Mouse (Mus musculus): ENCODE measurements around the gene Fam160a1. TPM values are rescaled to one million over a fixed set of nuclear protein-coding genes. Genes with fewer than 3 reads are reported as not detected.
A peak's percentile ranks its signal among the peaks of the same experiment; 100 is the strongest.

Fam160a1 gene
- 1 to 10 TPM; 6.1 to 9.4 TPM for total RNA-seq (2021)
- long read RNA-seq, experiment 1 = 0 reads
- long read RNA-seq, experiment 2, partial matches to known transcripts = 0 of 2 reads
- long read RNA-seq, experiment 2, other reads (novel, unspliced or antisense) = 2 of 2 reads

GRCm38 (mm10) chr3:85817191-85817590 is at the start of gene Fam160a1:
Gene Fam160a1 (minus strand): TSS chr3:85817291.
- DNase-seq = no peak

DNA sequence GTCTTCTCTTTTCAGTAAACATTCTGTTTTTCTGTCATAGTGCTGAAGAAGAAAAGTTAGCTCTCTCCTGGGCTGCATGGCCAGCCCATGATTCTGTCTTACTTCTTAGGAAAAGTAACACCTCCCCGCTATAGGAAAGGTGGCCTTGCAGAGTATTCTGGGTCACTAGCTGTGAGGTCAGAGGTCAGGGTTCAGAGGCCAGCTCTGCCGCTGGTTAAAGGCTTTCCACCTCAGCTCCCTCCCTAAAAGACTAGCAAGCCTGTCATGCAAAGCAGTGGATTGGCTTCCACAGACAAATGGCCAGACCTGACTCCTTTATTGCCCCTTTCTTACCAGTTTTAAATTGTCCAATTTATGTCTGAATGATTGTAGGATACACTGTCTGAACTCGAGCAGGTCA is 46.9 kb upstream of the Fam160a1 start:
- no peak for DNase-seq

DNA sequence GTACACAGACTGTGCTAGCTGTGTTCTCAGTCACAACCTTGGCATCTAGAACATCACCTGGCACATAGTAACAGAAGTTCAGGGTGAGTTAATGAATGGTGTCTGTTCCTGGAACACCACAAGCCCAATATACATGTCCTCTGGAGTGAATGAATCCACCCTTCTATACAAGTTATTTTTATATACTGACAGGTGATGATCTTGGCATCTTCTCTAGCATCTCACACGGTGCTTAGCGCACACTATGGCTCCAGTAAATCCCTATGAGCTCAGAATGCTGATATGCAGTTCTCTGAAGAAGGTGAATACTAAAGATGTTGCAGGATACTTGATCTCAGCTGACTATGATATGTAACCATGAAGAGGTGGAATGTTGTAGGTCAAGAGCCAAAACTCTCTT is 45.8 kb upstream of the Fam160a1 start:
- DNase-seq = no peak

DNA sequence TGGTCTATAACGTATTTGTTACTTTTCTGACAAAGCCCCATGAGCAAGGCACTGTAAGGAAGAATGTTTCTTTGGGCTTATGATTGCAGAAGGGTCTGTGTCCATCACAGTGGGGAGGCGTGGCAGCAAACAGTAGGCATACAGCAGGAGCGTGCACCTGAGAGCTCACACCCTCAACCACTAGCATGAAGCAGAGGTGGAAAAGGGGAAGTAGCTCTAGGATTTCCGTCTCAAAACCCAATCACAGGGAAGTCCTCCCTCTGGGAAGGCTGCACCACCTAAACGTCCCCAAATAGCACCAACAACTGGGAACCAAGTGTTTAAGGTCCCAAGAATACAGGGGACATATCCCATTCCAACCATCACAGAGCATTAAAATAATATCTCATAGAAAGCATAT is 43.9 kb upstream of the Fam160a1 start:
- DNase-seq = no peak

DNA sequence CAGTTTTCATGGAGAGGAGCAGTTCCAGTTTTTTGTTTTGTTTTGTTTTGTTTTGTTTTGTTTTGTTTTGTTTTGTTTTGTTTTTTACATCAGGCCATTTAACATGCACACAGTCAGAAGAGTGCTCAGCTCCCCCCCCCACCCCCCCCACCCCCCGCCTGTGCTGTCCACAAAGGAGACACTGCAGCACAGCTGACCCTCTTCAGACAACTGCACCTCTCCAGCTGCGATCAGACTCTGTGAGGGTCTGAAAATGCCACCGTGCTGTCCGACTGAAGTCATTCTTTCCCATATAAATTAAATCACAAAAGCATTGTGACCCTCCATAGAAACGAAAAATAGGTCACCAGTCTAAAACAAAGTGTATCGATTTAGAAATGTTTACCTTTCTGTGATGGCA is 42.2 kb upstream of the Fam160a1 start:
- DNase-seq = no peak

GRCm38 (mm10) chr3:85858140-85859135 is 41.3 kb upstream of the Fam160a1 start:
- DNase-seq = no peak

- no peak for DNase-seq
These were observed 40.0 kb upstream of the Fam160a1 start for GRCm38 (mm10) chr3:85857083-85857482.

GRCm38 (mm10) chr3:85855947-85856346 is 38.9 kb upstream of the Fam160a1 start:
- DNase-seq = no peak

DNA sequence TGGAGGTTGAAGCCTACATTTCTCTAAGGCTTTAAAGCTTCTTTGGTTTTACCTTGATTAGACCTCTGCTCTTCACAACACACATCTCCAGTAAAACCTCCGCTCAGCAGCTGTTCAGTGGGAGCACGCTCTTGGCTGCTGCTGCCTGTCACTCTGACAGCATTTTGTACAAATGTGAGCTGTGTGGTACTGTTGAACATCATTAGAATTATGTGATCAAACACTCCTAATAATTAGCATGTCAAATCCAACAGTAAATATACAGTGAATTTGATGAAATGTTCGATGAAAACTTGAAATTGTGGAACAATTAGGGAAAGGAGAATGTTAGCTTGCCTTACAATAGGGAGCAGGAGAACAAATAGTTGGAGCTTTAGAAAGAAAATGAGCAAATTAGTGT is 38.0 kb upstream of the Fam160a1 start:
- DNase-seq = no peak

DNA sequence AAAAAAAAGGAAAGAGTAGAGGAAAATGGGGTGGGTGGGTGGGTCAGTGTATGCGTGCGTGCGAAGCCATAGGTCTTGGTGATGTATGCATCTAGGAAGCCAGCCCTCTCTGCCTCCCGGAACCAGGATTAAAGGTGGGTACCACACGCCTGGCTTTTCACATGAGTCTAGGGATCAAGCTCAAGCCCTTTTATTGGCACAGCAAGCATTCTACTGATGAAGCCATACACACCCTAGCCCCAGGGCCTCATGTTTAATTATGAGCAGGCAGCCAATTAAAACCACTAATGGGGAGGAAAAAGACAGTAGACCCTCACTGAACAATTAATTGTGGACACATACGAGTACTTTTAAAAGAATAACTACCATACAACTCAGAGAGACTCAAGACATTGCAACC is 37.1 kb upstream of the Fam160a1 start:
- DNase-seq = no peak

- no peak for DNase-seq
These were observed 36.6 kb upstream of the Fam160a1 start for GRCm38 (mm10) chr3:85853715-85854114.

DNA sequence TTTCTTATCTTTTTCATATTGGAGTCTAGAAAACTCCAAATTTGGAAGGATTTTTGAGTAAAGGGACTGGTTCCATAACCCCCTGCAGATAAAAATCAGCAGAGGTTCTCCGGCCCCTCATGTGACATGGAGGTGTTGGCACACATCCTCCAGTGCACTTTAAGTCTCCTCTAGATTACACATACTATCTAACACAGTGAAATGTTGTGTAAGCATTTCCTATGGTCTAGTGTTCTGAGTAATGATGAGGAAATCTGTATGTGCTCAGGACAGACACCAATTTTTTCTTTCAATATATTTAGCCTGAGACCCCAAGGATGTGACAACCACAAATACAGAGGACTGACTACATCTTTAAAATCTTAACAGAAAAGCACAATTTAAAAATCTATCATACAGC is 33.0 kb upstream of the Fam160a1 start:
- DNase-seq = no peak

DNA sequence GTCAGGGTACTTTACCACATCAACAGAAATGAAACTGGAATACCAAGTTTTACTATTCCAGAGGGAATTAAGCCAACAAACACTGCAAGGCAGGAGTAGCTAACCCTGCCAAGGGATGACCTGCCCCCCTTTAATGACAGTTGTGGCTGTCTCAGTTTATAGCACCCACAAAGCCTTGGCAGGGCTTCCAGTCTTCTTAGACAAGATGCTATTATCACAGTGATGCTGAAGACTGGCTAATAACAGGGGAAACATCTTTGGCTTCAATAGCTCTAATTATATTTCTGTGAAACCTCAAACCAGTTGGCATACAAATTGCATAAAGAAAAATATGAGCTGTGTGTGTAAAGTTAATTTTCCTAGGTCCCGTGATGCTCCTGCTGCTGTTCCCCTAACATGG is 29.2 kb upstream of the Fam160a1 start:
- DNase-seq = no peak

- DNase-seq = no peak
These were observed 28.2 kb upstream of the Fam160a1 start for GRCm38 (mm10) chr3:85845341-85845740.

- DNase-seq = no peak
These were observed 25.8 kb upstream of the Fam160a1 start for GRCm38 (mm10) chr3:85842881-85843218.

DNA sequence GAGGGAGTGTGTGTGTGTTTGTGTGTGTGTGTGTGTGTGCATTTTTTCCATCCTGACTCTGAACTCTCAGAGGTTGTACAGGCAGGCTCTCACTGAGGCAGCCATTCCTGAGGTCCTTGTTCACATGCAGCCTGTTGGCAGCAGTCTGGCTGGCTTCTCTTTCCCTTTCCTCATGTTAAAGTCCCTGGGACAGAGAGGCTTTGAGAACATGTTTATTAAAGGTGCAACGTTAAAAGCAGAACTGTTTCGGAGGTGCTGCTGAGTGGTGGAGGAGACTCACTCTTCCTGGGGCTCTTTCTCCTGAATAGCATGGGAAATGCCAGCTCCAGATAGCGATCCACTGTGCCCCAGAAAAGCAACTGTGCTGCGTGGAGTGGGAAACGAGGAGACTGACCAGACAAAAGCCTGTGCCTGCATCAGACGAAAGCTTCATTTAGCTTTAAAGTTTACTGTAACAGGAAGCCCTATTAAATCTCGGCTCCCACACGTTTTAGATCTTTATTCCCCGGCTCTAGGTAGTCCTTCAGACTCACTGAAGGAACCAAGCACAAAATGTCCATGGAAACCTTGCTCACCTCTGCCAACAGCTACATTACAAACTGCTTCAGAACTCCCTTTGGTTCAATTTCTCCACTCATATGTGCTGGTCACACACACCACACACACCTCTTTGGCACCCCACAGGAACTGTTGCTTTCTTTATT is 25.2 kb upstream of the Fam160a1 start:
- DNase-seq = no peak

DNA sequence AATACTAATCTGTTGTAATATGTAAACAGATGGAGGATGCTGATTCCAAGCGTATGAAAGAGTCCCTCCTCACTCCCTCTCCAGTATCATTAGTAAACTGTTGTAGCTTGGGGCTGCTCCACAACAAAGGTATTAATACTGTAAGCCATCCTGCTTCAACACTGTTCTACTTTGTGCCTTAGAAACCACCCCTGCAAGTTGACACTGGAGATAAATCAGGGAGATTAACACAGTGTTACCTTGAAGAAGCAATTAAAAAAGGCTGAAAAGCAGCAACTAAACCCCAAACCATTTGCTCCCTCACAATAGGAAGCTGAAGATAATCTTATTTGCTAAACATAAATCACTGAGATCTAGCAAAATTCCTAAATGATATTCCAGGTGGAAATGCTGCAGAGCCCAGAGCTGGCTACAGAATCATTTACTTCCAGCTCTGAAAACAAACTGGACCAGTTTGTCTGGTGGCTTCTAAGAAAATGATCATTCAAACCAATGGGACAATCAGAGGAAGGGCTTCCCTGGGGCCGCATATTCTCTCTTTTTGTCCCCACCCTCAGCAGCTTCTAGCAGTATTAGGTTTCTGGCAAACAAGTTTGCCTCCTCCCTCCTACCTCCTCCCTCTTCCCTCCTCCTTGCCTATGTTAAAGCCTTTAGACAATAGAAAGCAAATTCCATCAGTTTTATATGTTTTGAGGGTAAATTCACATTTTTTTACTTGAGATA is 24.5 kb upstream of the Fam160a1 start:
- DNase-seq = no peak

- DNase-seq = no peak
These were observed 16.5 kb upstream of the Fam160a1 start for GRCm38 (mm10) chr3:85833627-85834026.

DNA sequence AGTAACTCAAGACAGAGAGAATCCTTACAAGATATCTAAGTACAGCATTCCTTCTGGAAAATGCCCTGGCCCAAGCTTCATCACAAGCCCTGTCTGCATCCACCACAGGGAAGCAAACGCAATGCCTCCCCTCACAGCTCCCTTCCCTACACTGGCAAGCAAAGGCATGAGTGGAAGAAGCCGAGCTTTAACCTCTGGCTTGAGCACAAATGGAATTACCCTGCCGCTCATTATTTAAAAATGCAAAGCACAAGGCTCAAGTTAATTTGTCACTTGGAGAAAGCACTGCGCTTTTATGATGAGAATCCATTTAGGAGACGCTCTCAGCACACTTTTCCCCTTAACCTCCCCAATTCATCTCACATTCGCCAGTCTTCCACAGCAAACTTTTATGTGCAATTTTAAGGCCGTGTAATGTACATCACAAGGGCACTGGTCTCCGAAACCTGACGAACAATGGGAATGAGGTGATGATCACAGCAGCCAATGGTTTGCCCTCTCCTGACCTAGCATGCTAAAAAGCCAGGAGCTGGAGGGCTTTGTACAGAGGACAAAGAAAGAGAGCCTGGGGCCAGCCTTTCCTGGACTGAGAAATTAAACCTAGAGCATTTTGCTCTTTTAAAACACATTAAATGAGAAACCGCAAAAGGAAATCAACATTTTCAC is 15.5 kb upstream of the Fam160a1 start:
- no peak for DNase-seq

DNA sequence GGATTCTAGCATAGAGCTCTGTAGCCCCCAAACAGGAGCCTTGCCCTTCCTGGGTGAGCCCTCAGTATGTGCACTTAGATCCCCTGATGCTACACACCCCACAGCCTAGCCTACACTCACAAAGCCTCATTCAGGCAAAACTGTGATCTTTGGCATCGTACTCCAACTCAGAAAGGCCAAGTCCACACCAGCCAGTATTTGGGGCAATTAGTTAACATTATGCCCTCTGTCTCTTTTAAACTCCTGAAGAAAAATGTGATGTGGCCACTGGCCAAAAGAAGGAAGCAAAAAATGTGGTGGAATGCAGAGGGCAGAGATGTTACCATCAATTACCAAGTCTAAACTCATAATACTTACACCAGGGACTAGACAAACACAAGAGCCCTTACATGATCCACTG is 14.7 kb upstream of the Fam160a1 start:
- DNase-seq = no peak

DNA sequence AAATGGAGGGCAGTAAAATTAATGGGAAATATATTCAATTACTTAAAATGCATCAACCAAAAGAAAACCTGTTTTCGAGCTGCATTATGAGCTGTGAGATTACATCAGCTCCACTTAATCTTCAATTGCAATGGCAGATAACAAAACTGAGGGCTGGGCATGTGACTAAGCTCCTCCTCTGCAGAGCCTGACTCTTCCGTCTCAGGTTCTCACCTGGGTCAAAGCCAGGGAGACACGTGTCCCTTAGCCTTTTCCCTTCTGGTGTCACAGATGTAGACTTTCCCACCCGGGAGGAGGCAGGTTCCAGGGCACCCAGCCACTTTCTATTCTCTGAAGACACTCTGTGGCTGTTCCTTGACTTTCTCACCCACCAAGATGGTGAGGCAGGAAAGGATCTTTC is 12.0 kb upstream of the Fam160a1 start:
- DNase-seq = peak; percentile 16

DNA sequence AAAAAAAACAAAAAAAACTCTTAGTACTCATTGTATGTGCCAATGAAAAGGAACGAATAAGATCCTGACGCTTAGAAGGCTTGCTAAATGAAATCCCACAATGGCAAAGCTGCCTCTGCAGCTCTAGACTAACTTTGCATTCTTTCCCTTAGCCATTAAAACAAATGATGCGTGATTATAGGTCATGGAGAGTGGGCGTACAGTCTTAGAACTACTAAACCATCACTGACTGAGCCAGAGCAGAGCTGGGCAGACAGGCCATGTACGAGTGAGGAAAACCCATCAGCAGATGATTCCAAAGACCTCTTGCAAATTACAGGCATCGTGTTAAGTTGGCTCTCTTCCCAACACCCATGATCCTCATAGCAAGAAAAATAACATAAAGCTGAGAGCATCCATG is 10.7 kb upstream of the Fam160a1 start:
- no peak for DNase-seq

Measured in adrenal gland, postnatal 10 days (tissue).